ENCODE assay signal across 8 mouse cellular contexts in genomic region chr17:69076747-69077543, GRCm38 (mm10). TPM values are rescaled to one million over a fixed set of nuclear protein-coding genes. Genes with fewer than 3 reads are reported as not detected.
DNase-seq lines count a peak whose midpoint lies in the region; ATAC-seq lines count a peak whose summit lies in the region.

No protein-coding gene starts in this region.

- 0 out of 2 replicates have a peak, but pooled peaks have one; percentile 8 for ATAC-seq in lung, embryonic 16.5 days (ENCODE audit: low read depth)
- no peak for ATAC-seq in embryonic facial prominence, embryonic 11.5 days (replicated peaks; ENCODE audit: insufficient number of reproducible peaks, low FRiP score, low TSS enrichment, low read depth)
- peak; percentile 49 for ATAC-seq in intestine, embryonic 16.5 days
- ATAC-seq in liver, embryonic 12.5 days, result no peak

- peak overlapping the region; percentile 54 for H3K4me3 ChIP-seq in lung, embryonic 16.5 days (ENCODE audit: low read length)
- peak overlapping the region; percentile 44 for H3K4me3 ChIP-seq in embryonic facial prominence, embryonic 11.5 days (ENCODE audit: low read depth, low read length)
- H3K4me3 ChIP-seq in intestine, embryonic 16.5 days (ENCODE audit: low read length), result peak overlapping the region; percentile 71
- H3K4me3 ChIP-seq in liver, embryonic 12.5 days, result peak overlapping the region; percentile 45

- peaks cover 4% of the 10 kb centered on the region; the same call in 1 of the 2 replicates for H3K4me1 ChIP-seq in lung, embryonic 16.5 days (replicated peaks; ENCODE audit: control insufficient read depth, insufficient read depth, low read length)
- H3K4me1 ChIP-seq in embryonic facial prominence, embryonic 11.5 days (ENCODE audit: control insufficient read depth, insufficient read depth, low read length), result no peaks in the 10 kb centered on the region; the same call in 1 of the 2 replicates
- H3K4me1 ChIP-seq in intestine, embryonic 16.5 days (ENCODE audit: control insufficient read depth, insufficient read depth, low read length), result peaks cover 3% of the 10 kb centered on the region; the same call in 1 of the 2 replicates
- H3K4me1 ChIP-seq in liver, embryonic 12.5 days, result no peaks in the 10 kb centered on the region

- no peak overlapping the region for H3K9ac ChIP-seq in lung, embryonic 16.5 days (ENCODE audit: low read length)
- H3K9ac ChIP-seq in embryonic facial prominence, embryonic 11.5 days (replicated peaks; ENCODE audit: low read length), result no peak overlapping the region
- H3K9ac ChIP-seq in intestine, embryonic 16.5 days (ENCODE audit: low read depth, low read length), result peak overlapping the region; percentile 75
- H3K9ac ChIP-seq in liver, embryonic 12.5 days, result no peak overlapping the region

- no peaks in the 10 kb centered on the region for H3K36me3 ChIP-seq in lung, embryonic 16.5 days (ENCODE audit: control insufficient read depth, insufficient read depth, low read length)
- no peaks in the 10 kb centered on the region for H3K36me3 ChIP-seq in embryonic facial prominence, embryonic 11.5 days (replicated peaks; ENCODE audit: control insufficient read depth, insufficient read depth, low read depth, low read length)
- H3K36me3 ChIP-seq in intestine, embryonic 16.5 days (ENCODE audit: control insufficient read depth, insufficient read depth, low read length), result no peaks in the 10 kb centered on the region
- H3K36me3 ChIP-seq in liver, embryonic 12.5 days, result no peaks in the 10 kb centered on the region

- no peak overlapping the region for H3K27ac ChIP-seq in lung, embryonic 16.5 days (ENCODE audit: low read length)
- no peak overlapping the region for H3K27ac ChIP-seq in embryonic facial prominence, embryonic 11.5 days (replicated peaks; ENCODE audit: low read depth, low read length)
- H3K27ac ChIP-seq in intestine, embryonic 16.5 days (ENCODE audit: low read length), result peak overlapping the region; percentile 49
- no peak overlapping the region for H3K27ac ChIP-seq in liver, embryonic 12.5 days

- peaks cover 3% of the 10 kb centered on the region; the same call in 1 of the 2 replicates for H3K9me3 ChIP-seq in lung, embryonic 16.5 days (ENCODE audit: control insufficient read depth, low read length)
- no peaks in the 10 kb centered on the region for H3K9me3 ChIP-seq in embryonic facial prominence, embryonic 11.5 days (replicated peaks; ENCODE audit: control insufficient read depth, low read length)
- H3K9me3 ChIP-seq in intestine, embryonic 16.5 days (ENCODE audit: control insufficient read depth, low read length), result no peaks in the 10 kb centered on the region
- H3K9me3 ChIP-seq in liver, embryonic 12.5 days (replicated peaks), result no peaks in the 10 kb centered on the region

- WGBS in lung, embryonic 16.5 days, result 4% methylated on average over 24 of the region's 25 CpGs
- 2% methylated on average over 25 of the region's 25 CpGs for WGBS in embryonic facial prominence, embryonic 11.5 days
- 4% methylated on average over 25 of the region's 25 CpGs for WGBS in intestine, embryonic 16.5 days
- WGBS in liver, embryonic 12.5 days (ENCODE audit: insufficient replicate concordance), result 5% methylated on average over 24 of the region's 25 CpGs

- DNase-seq in lung, postnatal 25 days (ENCODE audit: low spot score), result no peak
- peak; percentile 3 for DNase-seq in embryonic facial prominence, embryonic 11.5 days (ENCODE audit: low spot score)
- DNase-seq in right cerebral cortex, postnatal 14 days, result peak; percentile 21
- DNase-seq in thymus, adult 18-20 months, result no peak
- DNase-seq in adrenal gland, postnatal 14 days, result no peak

- peaks cover 33% of the 10 kb centered on the region for H3K27me3 ChIP-seq in lung, embryonic 16.5 days (ENCODE audit: control insufficient read depth, insufficient read depth, low read depth, low read length)
- H3K27me3 ChIP-seq in embryonic facial prominence, embryonic 11.5 days (ENCODE audit: control insufficient read depth, insufficient read depth, low read length), result peaks cover 35% of the 10 kb centered on the region
- H3K27me3 ChIP-seq in intestine, embryonic 16.5 days (replicated peaks; ENCODE audit: control insufficient read depth, insufficient read depth, low read length), result peaks cover 3% of the 10 kb centered on the region; the same call in 1 of the 2 replicates
- H3K27me3 ChIP-seq in liver, embryonic 12.5 days (replicated peaks), result peaks cover 52% of the 10 kb centered on the region

- H3K4me2 ChIP-seq in lung, embryonic 16.5 days (ENCODE audit: low read depth, low read length), result peak overlapping the region; percentile 93
- peak overlapping the region; percentile 99 for H3K4me2 ChIP-seq in embryonic facial prominence, embryonic 11.5 days (ENCODE audit: low read depth, low read length)
- peak overlapping the region; percentile 92 for H3K4me2 ChIP-seq in intestine, embryonic 16.5 days (ENCODE audit: low read depth, low read length)
- H3K4me2 ChIP-seq in liver, embryonic 12.5 days, result peak overlapping the region; percentile 68

RNA-seq across cellular contexts. Expression of gene Epb41l3, which starts 1.5 kb away (rescaled TPM):
- 46.8 and 52.1 TPM in 2 replicates for polyA plus RNA-seq in lung, embryonic 16.5 days (2015; fragmentation: Nextera tagmentation; extraction: Ambion mirVana)
- 124 and 136 TPM in 2 replicates for polyA plus RNA-seq in embryonic facial prominence, embryonic 11.5 days (2014; fragmentation: Nextera tagmentation; extraction: Ambion mirVana)
- 142 and 168 TPM in 2 replicates for polyA plus RNA-seq in intestine, embryonic 16.5 days (2015; fragmentation: Nextera tagmentation; extraction: Ambion mirVana)
- polyA plus RNA-seq in liver, embryonic 12.5 days (2016; fragmentation: Nextera tagmentation; extraction: Ambion mirVana), result 13.2 and 15.6 TPM in 2 replicates
- 15.7 and 17.9 TPM in 2 replicates for total RNA-seq in adrenal gland, postnatal 14 days (2021)

Comparison
In these comparisons a context has a peak if more than half of its experiments do, and no peak if none do; other contexts are left out.
1. ATAC-seq: peak in lung, embryonic 16.5 days (single experiment) and intestine, embryonic 16.5 days (single experiment); none in embryonic facial prominence, embryonic 11.5 days (single experiment) and liver, embryonic 12.5 days (single experiment).
2. DNase-seq: peak in embryonic facial prominence, embryonic 11.5 days (single experiment) and right cerebral cortex, postnatal 14 days (single experiment); none in lung, postnatal 25 days (single experiment), thymus, adult 18-20 months (0 of 2) and adrenal gland, postnatal 14 days (single experiment).
3. Peak in every context shown above with its lines, with median percentiles within 50 percentile points of each other: H3K4me2 ChIP-seq and H3K4me3 ChIP-seq.